Mouse (Mus musculus) spleen, adult 2 months (tissue): ENCODE measurements at regions not wholly inside any gene's neighbourhood (a gene's known extent, or its start where the extent isn't known, plus 50 kb on each side); places are given as distances from the start of the nearest gene placed in this dataset.

Experiments
- DNase-seq, 2 experiments: peaks; one replicate each; pipeline versions ENCODE4 v3.0.0 to v3.0.0-alpha.2; 2012 to 2021; ENCODE audit warnings: low spot score in 2 of 2, low read depth in 1 of 2
- H3K27ac ChIP-seq: fragments of 200-500 bp; 2 replicates; pipeline ENCODE4 v1.5.1; 2012; ENCODE audit warnings: low read length, inconsistent platforms; ENCODE audit not compliant: insufficient read depth
- H3K27me3 ChIP-seq: fragments of 200-500 bp; 2 replicates; pipeline ENCODE4 v1.6.1; 2012; ENCODE audit warnings: mild to moderate bottlenecking, moderate library complexity, low read length, inconsistent platforms; ENCODE audit not compliant: control insufficient read depth, insufficient read depth
- H3K36me3 ChIP-seq: fragments of 200-500 bp; 2 replicates; pipeline ENCODE4 v1.6.1; 2012; ENCODE audit warnings: mild to moderate bottlenecking, low read length, inconsistent platforms; ENCODE audit not compliant: control insufficient read depth, insufficient read depth
- H3K4me1 ChIP-seq: fragments of 200-500 bp; 2 replicates; pipeline ENCODE4 v1.6.1; 2011; ENCODE audit warnings: inconsistent platforms; ENCODE audit not compliant: control insufficient read depth, insufficient read depth, insufficient read length
- H3K4me3 ChIP-seq: fragments of 200-500 bp; 2 replicates; pipeline ENCODE4 v1.5.1; 2011; ENCODE audit warnings: mild to moderate bottlenecking, inconsistent platforms; ENCODE audit not compliant: insufficient read depth, insufficient read length; ENCODE audit errors: extremely low read depth
- CTCF ChIP-seq: fragments of 200-500 bp; IDR thresholded peaks from 2 replicates; pipeline ENCODE4 v1.5.1; 2011; ENCODE audit warnings: mild to moderate bottlenecking, inconsistent platforms; ENCODE audit not compliant: insufficient read depth, insufficient read length, insufficient replicate concordance; ENCODE audit errors: extremely low read depth
- POLR2A ChIP-seq: fragments of 200-500 bp; IDR thresholded peaks from 2 replicates; pipeline ENCODE4 v1.6.1; 2011; ENCODE audit warnings: low read depth, low read length, inconsistent platforms
- WGBS: fragments of 180-500 bp; shearing (Covaris S2); methylation state at CpG from one replicate; pipeline ENCODE4 v1.1.7; 2018; 5-methylcytosine and 5-hydroxymethylcytosine counted together

- Histone ChIP-seq H3K27me3 (no peaks in the 10 kb centered on the region), H3K4me3 (no peak overlapping the region), H3K36me3 (no peaks in the 10 kb centered on the region), H3K4me1 (no peaks in the 10 kb centered on the region), H3K27ac (no peak overlapping the region)
- TF ChIP-seq CTCF (no peak), POLR2A (no peak)
- WGBS, result 82% methylated on average over 7 of the region's 7 CpGs
- DNase-seq, result no peak
These were observed 60.6 kb upstream of the Tas2r134 start for GRCm38 (mm10) chr2:51566554-51567246.

- Histone ChIP-seq H3K4me1 (no peaks in the 10 kb centered on the region), H3K27ac (no peak overlapping the region), H3K27me3 (no peaks in the 10 kb centered on the region), H3K4me3 (no peak overlapping the region), H3K36me3 (no peaks in the 10 kb centered on the region)
- TF ChIP-seq CTCF, result no peak
- no peak for TF ChIP-seq POLR2A
- DNase-seq, result no peak
- 87% methylated on average over 5 of the region's 5 CpGs for WGBS
These were observed 63.4 kb upstream of the Tas2r134 start for GRCm38 (mm10) chr2:51563881-51564280.

- Histone ChIP-seq H3K27ac (no peak overlapping the region), H3K36me3 (no peaks in the 10 kb centered on the region), H3K27me3 (no peaks in the 10 kb centered on the region), H3K4me3 (no peak overlapping the region), H3K4me1 (no peaks in the 10 kb centered on the region)
- no peak for DNase-seq
- TF ChIP-seq CTCF, result no peak
- no peak for TF ChIP-seq POLR2A
- WGBS, result 86% methylated on average over 1 of the region's 1 CpGs
These were observed 64.1 kb upstream of the Tas2r134 start for GRCm38 (mm10) chr2:51563240-51563639.

- no peak for TF ChIP-seq CTCF
- no peak for DNase-seq
- H3K36me3 ChIP-seq, result no peaks in the 10 kb centered on the region
- H3K4me3 ChIP-seq, result no peak overlapping the region
- H3K27ac ChIP-seq, result no peak overlapping the region
- no peaks in the 10 kb centered on the region for H3K27me3 ChIP-seq
- WGBS, result 85% methylated on average over 7 of the region's 7 CpGs
- no peaks in the 10 kb centered on the region for H3K4me1 ChIP-seq
These were observed 76.4 kb upstream of the Tas2r134 start for GRCm38 (mm10) chr2:51550863-51551262.

GRCm38 (mm10) chr2:51549125-51549524 lies 78.2 kb upstream of the Tas2r134 start:
- DNase-seq, result no peak
- Histone ChIP-seq H3K4me1 (no peaks in the 10 kb centered on the region), H3K27ac (no peak overlapping the region)

GRCm38 (mm10) chr2:51546181-51546580 lies 81.1 kb upstream of the Tas2r134 start:
- Histone ChIP-seq H3K4me3 (no peak overlapping the region), H3K27me3 (no peaks in the 10 kb centered on the region), H3K4me1 (no peaks in the 10 kb centered on the region), H3K36me3 (no peaks in the 10 kb centered on the region), H3K27ac (no peak overlapping the region)
- no peak for DNase-seq
- no peak for TF ChIP-seq POLR2A
- TF ChIP-seq CTCF, result no peak
- 93% methylated on average over 3 of the region's 3 CpGs for WGBS

More at GRCm38 (mm10) chr2:51549125-51549524, 78.2 kb upstream of the Tas2r134 start:
- TF ChIP-seq CTCF (no peak), POLR2A (no peak)
- WGBS, result 87% methylated on average over 5 of the region's 5 CpGs
- no peaks in the 10 kb centered on the region for H3K36me3 ChIP-seq
- no peak overlapping the region for H3K4me3 ChIP-seq
- no peaks in the 10 kb centered on the region for H3K27me3 ChIP-seq

- H3K27me3 ChIP-seq, result no peaks in the 10 kb centered on the region
- H3K36me3 ChIP-seq, result no peaks in the 10 kb centered on the region
- no peak overlapping the region for H3K4me3 ChIP-seq
- no peak for TF ChIP-seq CTCF
- TF ChIP-seq POLR2A, result no peak
- no peak overlapping the region for H3K27ac ChIP-seq
- WGBS, result 70% methylated on average over 1 of the region's 1 CpGs
- H3K4me1 ChIP-seq, result no peaks in the 10 kb centered on the region
- DNase-seq, result no peak
These were observed 83.4 kb upstream of the Tas2r134 start for GRCm38 (mm10) chr2:51543949-51544348.
